Mouse (Mus musculus) embryo, embryonic 10.5 days (tissue): ENCODE data around the gene Wasf1.

Experiments used
- DNase-seq: peaks from one replicate; pipeline ENCODE4 v3.0.0-alpha.2; 2015; ENCODE audit warnings: low spot score

The Wasf1 gene

DNA sequence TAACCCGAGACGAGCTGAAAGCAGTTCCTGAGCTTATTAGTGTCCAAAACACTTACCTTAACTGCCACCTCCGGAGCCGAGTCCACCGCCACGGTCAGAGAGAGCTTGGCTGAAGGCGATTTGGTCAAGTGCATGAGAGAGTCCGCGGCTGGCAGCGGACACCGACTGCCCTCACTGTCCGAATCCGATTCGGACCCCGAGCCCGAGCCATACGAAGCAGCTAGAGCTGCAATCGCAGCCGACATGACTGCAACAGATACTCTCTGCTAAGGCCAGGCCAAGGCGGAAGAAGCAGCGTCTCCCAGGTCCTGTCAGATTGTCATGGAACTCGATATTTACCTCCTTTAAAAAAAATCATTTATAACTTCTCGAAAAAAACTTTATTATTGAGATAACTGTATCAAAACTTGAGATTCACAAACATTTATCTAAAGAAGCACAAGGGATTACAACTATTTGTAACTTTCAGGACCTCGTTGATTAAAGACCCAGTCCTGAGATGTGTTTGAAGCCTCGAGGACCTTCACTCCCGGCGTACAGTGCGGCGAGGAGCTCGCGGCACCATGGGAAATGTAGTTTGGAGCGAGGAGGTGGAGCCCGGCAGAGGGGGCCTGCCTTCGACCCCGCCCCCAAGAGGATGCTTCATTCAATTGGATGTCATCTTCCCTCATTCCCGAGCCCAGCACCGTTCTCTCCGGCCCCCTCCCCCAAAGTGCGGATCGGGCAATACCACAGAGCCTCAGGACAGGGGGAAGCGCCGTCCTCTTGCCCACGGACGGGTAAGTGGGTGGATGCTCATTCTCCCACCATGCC is at the start of gene Wasf1, which contains the start of gene Cdc40:
Gene Wasf1 (plus strand): TSS at position 645 of the 813 bp plus-strand sequence.
Gene Cdc40 (minus strand): TSS at position 481 of the 813 bp plus-strand sequence.
- DNase-seq = peak; percentile 99

DNA sequence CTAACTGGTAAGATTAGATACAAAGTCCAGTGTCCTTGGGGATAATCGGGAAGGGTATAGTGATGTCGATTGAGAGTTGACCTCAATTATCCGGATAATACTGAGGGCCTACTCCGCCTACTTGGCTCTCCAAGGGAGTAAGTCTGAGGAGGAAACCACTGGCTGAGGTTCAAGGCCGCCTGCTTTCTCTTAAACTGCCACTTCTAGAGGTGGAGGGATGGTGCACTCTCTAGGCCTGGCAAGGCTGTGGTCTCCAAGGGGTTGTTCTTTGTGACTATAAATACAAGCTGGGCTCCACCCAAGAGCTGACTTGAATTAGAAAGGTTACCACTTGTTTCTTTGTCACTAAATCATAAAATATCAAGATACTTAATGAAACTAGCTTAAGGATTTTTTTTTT is 43.2 kb upstream of the Wasf1 start:
- no peak for DNase-seq

DNA sequence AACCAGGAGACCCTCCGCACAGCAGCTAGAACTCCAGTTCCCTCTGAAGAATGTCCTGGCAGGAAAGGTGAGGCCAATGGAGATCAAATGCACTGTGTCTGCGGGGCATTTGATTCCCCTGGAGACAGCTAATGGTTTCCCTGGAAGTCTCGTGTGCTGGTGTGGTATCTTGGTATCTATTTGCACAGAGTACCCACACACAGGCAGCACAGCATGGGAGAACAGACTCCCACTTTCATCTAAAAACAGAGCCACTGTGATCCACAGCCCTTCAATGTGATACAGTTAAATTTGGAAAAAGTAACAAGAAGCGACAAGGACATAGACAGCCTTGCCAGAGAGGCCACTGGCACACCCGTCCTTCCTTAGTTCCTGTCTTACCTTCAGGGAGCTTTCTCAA is 39.4 kb upstream of the Wasf1 start:
- DNase-seq = no peak

DNA sequence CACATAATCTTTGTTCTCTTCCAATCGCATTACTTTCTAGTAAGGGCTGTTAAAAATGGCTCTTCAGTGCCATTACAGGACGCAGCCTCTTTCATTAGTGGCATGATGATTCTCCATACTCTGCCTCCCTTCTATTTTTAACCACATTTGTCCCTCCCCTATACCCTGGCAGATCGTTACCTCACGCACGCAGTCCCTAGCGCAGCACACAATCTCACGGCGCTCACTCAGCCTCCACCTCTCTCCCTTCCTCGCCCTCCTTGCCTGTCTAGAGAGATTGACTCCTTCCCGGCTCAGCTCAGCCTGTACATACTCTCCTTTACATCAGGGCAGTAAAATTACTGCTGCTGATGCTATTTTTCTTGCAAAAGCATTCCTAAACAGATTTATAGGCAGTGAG is 38.7 kb upstream of the Wasf1 start:
- DNase-seq = no peak

- no peak for DNase-seq
Measured at GRCm38 (mm10) chr10:40845626-40846025, 37.6 kb upstream of the Wasf1 start.

GRCm38 (mm10) chr10:40847176-40847874 is 36.0 kb upstream of the Wasf1 start:
- DNase-seq = no peak

- DNase-seq = no peak
Measured at GRCm38 (mm10) chr10:40850644-40851043, 32.6 kb upstream of the Wasf1 start.

DNA sequence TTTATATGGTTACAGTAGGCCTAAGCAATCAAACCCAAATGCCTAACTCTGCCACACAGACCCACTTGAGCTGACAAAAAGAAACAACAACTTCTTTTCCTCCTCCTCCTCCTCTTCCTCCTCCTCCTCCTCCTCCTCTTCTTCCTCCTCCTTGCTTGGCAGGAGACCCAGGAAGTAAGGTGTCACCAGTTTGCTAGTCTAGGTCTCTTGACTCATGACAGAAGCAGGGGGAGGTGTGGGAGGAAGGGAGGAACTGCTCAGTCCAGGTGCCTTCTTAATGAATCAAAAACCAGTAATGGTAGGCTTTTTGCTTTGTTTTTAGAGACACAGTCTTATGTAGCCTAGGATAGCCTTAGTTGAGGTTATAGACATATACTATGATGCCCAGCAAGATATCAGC is 32.1 kb upstream of the Wasf1 start:
- no peak for DNase-seq

DNA sequence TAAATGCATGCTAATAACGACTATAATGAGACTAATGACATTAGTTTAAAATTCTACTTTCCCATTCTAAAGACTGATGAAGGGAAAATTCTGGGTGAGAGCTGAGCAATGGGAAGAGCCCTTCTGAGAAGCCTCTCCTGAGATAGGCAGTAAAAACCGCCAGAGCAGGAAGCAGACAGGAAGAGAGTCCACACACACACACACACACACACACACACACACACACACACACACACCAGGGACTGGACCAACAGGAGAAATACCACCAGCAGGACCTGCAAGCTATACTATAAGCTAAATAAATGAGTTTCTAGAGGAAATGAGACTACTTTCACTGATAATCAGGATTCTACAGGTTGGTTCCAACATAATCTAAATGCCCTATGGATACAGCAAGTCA is 27.7 kb upstream of the Wasf1 start:
- no peak for DNase-seq

DNA sequence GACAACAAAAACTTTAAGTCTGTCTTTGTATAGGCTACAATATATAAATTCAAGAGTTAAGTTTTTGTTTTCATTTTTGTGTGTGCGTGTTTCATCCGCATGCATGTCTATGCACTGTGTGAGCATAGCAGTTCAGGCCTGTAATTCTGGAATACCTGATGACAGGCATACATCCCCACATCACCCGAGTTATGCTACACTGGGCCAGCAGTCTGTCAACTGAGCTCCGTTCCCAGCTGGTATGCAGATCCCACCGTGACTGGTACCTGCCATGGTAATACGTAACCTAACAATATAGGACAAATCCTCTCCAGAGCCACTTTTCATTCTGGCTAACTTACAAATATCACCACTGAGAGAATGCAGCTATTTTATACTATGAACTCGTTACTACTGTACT is 26.6 kb upstream of the Wasf1 start:
- DNase-seq = no peak

DNA sequence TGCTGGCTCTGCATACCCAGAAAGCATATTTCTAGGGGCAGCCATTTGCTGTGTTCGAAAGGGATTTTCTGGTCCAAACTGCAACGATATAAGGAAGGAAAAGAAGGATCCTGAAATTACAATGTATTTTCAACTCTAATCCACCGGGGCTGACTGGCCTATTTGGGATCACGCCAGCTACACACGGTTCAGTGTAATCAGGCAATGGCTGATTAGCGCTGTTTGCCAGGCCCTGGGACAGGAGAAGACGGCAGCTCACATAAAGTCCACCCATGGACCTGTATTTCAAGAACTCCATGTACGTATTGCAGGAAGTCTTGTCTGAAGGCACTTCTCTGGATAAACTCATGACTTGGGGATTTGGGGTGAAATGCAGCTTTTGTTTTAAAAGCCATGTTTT is 25.7 kb upstream of the Wasf1 start:
- no peak for DNase-seq

GRCm38 (mm10) chr10:40868081-40868480 is 15.2 kb upstream of the Wasf1 start:
- no peak for DNase-seq

GRCm38 (mm10) chr10:40871301-40871700 is 12.0 kb upstream of the Wasf1 start:
- DNase-seq = no peak

- DNase-seq = no peak
Measured at GRCm38 (mm10) chr10:40872052-40872451, 11.2 kb upstream of the Wasf1 start.

DNA sequence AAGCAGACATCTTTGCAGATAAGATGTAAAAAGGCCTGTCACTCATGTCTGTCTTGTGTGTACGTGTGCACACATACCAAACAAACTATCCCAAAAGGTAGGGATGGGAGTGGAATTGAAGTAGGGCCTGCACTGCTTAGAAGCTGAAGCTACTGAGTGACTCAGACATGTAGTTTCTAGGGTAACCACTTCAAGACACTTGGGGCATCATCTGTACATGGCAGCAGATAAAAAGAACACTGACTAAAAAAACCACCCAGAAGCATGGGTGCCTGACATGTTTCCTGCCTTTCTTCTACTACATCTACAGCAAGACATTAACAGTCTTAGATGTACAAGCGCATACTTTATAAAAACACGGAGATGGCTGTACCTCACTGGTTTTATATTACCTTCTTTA is 5.0 kb upstream of the Wasf1 start:
- DNase-seq = no peak

DNA sequence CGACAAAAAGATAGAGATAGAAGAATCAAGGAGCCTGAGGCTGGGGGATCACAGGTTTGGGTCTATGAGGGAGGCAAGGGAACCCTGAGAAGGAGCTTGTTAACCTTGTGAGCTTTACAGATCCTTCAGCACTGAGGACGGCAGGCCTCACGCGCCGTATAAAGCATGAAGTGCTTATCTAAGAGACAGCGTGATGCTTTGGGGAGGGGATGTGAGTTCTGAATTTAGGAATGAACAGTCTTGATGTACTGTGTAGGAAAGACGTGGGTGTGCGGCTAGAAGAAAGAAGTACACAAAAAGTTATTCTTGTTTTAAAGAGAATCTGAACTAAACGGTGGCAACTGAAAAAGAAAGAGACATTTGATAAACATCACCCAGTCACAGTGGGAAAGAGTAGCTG is 3.3 kb upstream of the Wasf1 start:
- no peak for DNase-seq

DNA sequence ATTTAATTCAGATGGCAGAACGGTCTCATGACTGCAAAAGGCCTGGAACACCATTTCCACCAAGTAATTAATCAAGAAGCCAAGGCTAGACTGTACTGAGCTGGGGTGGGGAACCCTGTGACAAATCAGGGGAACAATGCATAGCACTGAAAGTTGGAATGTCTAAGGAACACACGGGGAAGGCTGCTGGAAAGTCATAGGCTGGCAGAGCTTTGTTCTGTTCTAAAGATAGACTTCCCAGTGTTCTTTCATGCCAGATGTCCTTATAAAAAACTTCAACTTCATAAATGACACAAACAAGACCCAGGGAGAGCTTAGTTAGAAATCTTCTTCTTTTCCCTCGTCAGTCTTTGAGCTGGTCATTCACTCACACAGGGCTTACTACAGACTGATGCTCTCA is 2.0 kb upstream of the Wasf1 start:
- no peak for DNase-seq

GRCm38 (mm10) chr10:40882333-40882732 is 942 bp upstream of the Wasf1 start:
- DNase-seq = no peak

GRCm38 (mm10) chr10:40883644-40884278 is 486 bp downstream of the Wasf1 start:
- DNase-seq = no peak

- peak; percentile 66 for DNase-seq
Measured at GRCm38 (mm10) chr10:40884279-40884806, 1.1 kb downstream of the Wasf1 start.

DNA sequence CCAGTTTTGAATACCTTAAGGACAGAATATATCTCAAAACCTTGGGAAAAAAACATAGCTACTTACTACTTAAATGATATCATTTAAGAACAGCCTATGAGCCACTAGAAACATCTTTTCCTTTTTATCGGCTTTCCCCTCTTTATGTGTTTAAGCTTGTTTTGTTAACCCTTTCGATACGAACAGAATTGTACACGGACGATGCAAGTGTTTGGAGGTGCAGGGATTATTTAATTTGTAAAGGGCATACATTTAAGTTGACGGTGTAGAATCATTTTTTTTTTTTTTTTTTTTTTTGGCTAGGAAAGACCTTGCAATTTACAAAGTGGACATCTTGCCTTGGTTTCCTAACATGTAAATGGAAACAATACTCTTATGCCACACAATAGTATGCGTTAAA is 2.2 kb downstream of the Wasf1 start:
- no peak for DNase-seq

- no peak for DNase-seq
Measured at GRCm38 (mm10) chr10:40887316-40887715, 4.0 kb downstream of the Wasf1 start.

- no peak for DNase-seq
Measured at GRCm38 (mm10) chr10:40889146-40889545, 5.9 kb downstream of the Wasf1 start.
